9 mouse cellular contexts compared by ENCODE assay signal in genomic region chr8:65617871-65618751, GRCm38 (mm10). TPM values are rescaled to one million over a fixed set of nuclear protein-coding genes. Genes with fewer than 3 reads are reported as not detected.
DNase-seq lines count a peak whose midpoint lies in the region; TF ChIP-seq lines count a peak whose summit lies in the region.
"Had no signal": no experiment of that assay in that cellular context is flagged by ENCODE, and none has a peak within 500 bp of the region (broad histone marks: within the 10 kb centered on the region; RNA-seq: fewer than 3 reads in every experiment).

March1 (plus strand) TSS chr8:65617900.

- WGBS in olfactory bulb, adult 2 months: under 1% methylated on average over 23 of the region's 23 CpGs

- H3K27ac ChIP-seq in olfactory bulb, adult 2 months (ENCODE audit: insufficient read depth, low read depth, low read length): no peak within 1 kb of the TSS

- peak; percentile 42 for DNase-seq in WW6 (ENCODE audit: low read depth, low spot score)
- DNase-seq in cerebellum, postnatal 14 days: peak; percentile 89
- DNase-seq in frontal cortex, postnatal 36 days (ENCODE audit: low spot score in 2 of 2): peak; percentile 76 to 77
- DNase-seq in left cerebral cortex, postnatal 14 days (ENCODE audit: low spot score in 2 of 2): peak; percentile 76 to 86
- DNase-seq in spleen, postnatal 4 days (ENCODE audit: low spot score in 2 of 2): no peak
- no peak for DNase-seq in urinary bladder, adult 2 months (ENCODE audit: low spot score)
- DNase-seq in spleen, adult 12 weeks (ENCODE audit: low spot score): no peak

- H3K4me1 ChIP-seq in olfactory bulb, adult 2 months (ENCODE audit: control insufficient read depth, insufficient read depth, low read length): peaks cover 2% of the 10 kb centered on the region; the same call in 1 of the 2 replicates
- H3K4me1 ChIP-seq: megakaryocyte, embryonic 14.5 days had no signal

- peak within 1 kb of the TSS; percentile 47 for H3K4me3 ChIP-seq in olfactory bulb, adult 2 months (ENCODE audit: insufficient read depth, low read depth, low read length)
- H3K4me3 ChIP-seq: megakaryocyte, embryonic 14.5 days had no signal

- 0 out of 2 replicates have a peak, but pooled peaks have one; percentile 13 for TF ChIP-seq POLR2A in olfactory bulb, adult 2 months (IDR thresholded peaks at IDR 0.05; ENCODE audit: insufficient read depth, low read depth, low read length)

- intact Hi-C loops in left cerebral cortex, postnatal 14 days (cut with DNase I): no loop called here

- TF ChIP-seq CTCF in olfactory bulb, adult 2 months (IDR thresholded peaks at IDR 0.05; ENCODE audit: insufficient read depth, low read depth, low read length): no peak

RNA-seq across cellular contexts. Expression of gene March1, which starts in this region (rescaled TPM):
- total RNA-seq in left cerebral cortex, postnatal 14 days (2021): 10 to 100 TPM; 52.1 to 59.2 TPM
- not detected in 2 replicates for polyA plus RNA-seq in olfactory bulb, adult 2 months (2012; ENCODE audit: insufficient read depth, insufficient read length, low replicate concordance, missing spikeins)
- polyA plus RNA-seq in urinary bladder, adult 2 months (2012; rRNA removed): 2.0 and 2.3 TPM in 2 replicates

Comparison
In these comparisons a context has a peak if more than half of its experiments do, and no peak if none do; other contexts are left out.
1. DNase-seq: peak in WW6 (single experiment), cerebellum, postnatal 14 days (2 of 2), frontal cortex, postnatal 36 days (2 of 2) and left cerebral cortex, postnatal 14 days (2 of 2); none in spleen, postnatal 4 days (0 of 2), urinary bladder, adult 2 months (single experiment) and spleen, adult 12 weeks (single experiment).